Mouse (Mus musculus) midbrain, embryonic 14.5 days (tissue): ENCODE data around the gene Jsrp1. TPM values are rescaled to one million over a fixed set of nuclear protein-coding genes. Genes with fewer than 3 reads are reported as not detected.
"Not testable (repeated sequence)": the region's sequence is repeated elsewhere in the genome, so short reads cannot be mapped to it uniquely, and the experiment has no call there.

Experiments used
- ATAC-seq: fragments of 200-750 bp; cut with Nextera tagmentation; 2 replicates; pipeline ENCODE4 v1.8.0; 2017; ENCODE audit warnings: moderate number of reproducible peaks, moderate library complexity; ENCODE audit not compliant: low FRiP score, low TSS enrichment
- DNase-seq: peaks from one replicate; pipeline ENCODE4 v3.0.0-alpha.2; 2015
- H3K27ac ChIP-seq: fragments of 300-500 bp; sonication (generic); replicated peaks from 2 replicates; pipeline ENCODE4 v1.5.1; 2014; ENCODE audit warnings: mild to moderate bottlenecking, low read depth, low read length, moderate library complexity
- H3K27me3 ChIP-seq: fragments of 300-500 bp; sonication (generic); 2 replicates; pipeline ENCODE4 v1.6.1; 2014; ENCODE audit warnings: low read length, control low read depth, mixed read lengths; ENCODE audit not compliant: control insufficient read depth, insufficient read depth
- H3K36me3 ChIP-seq: fragments of 300-500 bp; sonication (generic); 2 replicates; pipeline ENCODE4 v1.6.1; 2014; ENCODE audit warnings: low read length, control low read depth; ENCODE audit not compliant: control insufficient read depth, insufficient read depth
- H3K4me1 ChIP-seq: fragments of 300-500 bp; sonication (generic); 2 replicates; pipeline ENCODE4 v1.6.1; 2014; ENCODE audit warnings: mild to moderate bottlenecking, antibody characterized with exemption, low read length, control low read depth; ENCODE audit not compliant: control insufficient read depth, insufficient read depth
- H3K4me2 ChIP-seq: fragments of 300-500 bp; sonication (generic); 2 replicates; pipeline ENCODE4 v1.6.1; 2014; ENCODE audit warnings: mild to moderate bottlenecking, low read length, moderate library complexity
- H3K4me3 ChIP-seq: fragments of 300-500 bp; sonication (generic); replicated peaks from 2 replicates; pipeline ENCODE4 v1.5.1; 2014; ENCODE audit warnings: low read depth, low read length
- H3K9ac ChIP-seq: fragments of 300-500 bp; sonication (generic); replicated peaks from 2 replicates; pipeline ENCODE4 v1.6.1; 2014; ENCODE audit warnings: mild to moderate bottlenecking, low read length, moderate library complexity
- H3K9me3 ChIP-seq: fragments of 300-500 bp; sonication (generic); 2 replicates; pipeline ENCODE4 v1.6.1; 2016; ENCODE audit warnings: low read length, control low read depth, mixed read lengths; ENCODE audit not compliant: control insufficient read depth
- WGBS: fragments of 180-500 bp; shearing (Covaris S2); extraction: QIAGEN DNeasy Blood & Tissue Kit; methylation state at CpG from one replicate; pipeline ENCODE4 v1.1.7; 2014; 5-methylcytosine and 5-hydroxymethylcytosine counted together
- polyA plus RNA-seq: library from polyadenylated mRNA; unstranded; fragments of >200 nt; fragmentation: Nextera tagmentation; extraction: Ambion mirVana; gene quantifications from 2 replicates; pipeline ENCODE4 v1.2.1, GENCODE M21; 2014

Gene Jsrp1
- polyA plus RNA-seq, 1 experiment from 2014 or later = 0.30 TPM

GRCm38 (mm10) chr10:80821991-80822390 lies 8.7 kb upstream of the Jsrp1 start:
- peak; percentile 47 for DNase-seq
- H3K9ac ChIP-seq = no peak overlapping the region
- H3K4me3 ChIP-seq = no peak overlapping the region
- no peaks in the 10 kb centered on the region for H3K9me3 ChIP-seq
- no peaks in the 10 kb centered on the region for H3K36me3 ChIP-seq
- no peaks in the 10 kb centered on the region for H3K4me1 ChIP-seq
- 39% methylated on average over 2 of the region's 2 CpGs for WGBS
- no peaks in the 10 kb centered on the region for H3K27me3 ChIP-seq
- no peak overlapping the region for H3K4me2 ChIP-seq
- H3K27ac ChIP-seq = no peak overlapping the region
- no peak for ATAC-seq

- Histone ChIP-seq H3K27me3 (no peaks in the 10 kb centered on the region), H3K4me2 (no peak overlapping the region), H3K4me3 (no peak overlapping the region), H3K4me1 (no peaks in the 10 kb centered on the region), H3K36me3 (no peaks in the 10 kb centered on the region), H3K9ac (no peak overlapping the region), H3K27ac (no peak overlapping the region), H3K9me3 (no peaks in the 10 kb centered on the region)
- DNase-seq (no peak), ATAC-seq (no peak)
- WGBS = 60% methylated on average over 3 of the region's 3 CpGs
Measured at GRCm38 (mm10) chr10:80819406-80819805, 6.1 kb upstream of the Jsrp1 start.

- Histone ChIP-seq H3K9ac (no peak overlapping the region), H3K4me3 (no peak overlapping the region), H3K27ac (no peak overlapping the region), H3K36me3 (no peaks in the 10 kb centered on the region), H3K27me3 (no peaks in the 10 kb centered on the region), H3K4me1 (no peaks in the 10 kb centered on the region), H3K9me3 (no peaks in the 10 kb centered on the region), H3K4me2 (no peak overlapping the region)
- WGBS = 60% methylated on average over 6 of the region's 6 CpGs
- DNase-seq = no peak
- ATAC-seq = no peak
Measured at GRCm38 (mm10) chr10:80818599-80819281, 5.4 kb upstream of the Jsrp1 start.

- ATAC-seq, DNase-seq, H3K4me1 ChIP-seq, H3K4me3 ChIP-seq, H3K36me3 ChIP-seq, H3K4me2 ChIP-seq, H3K27me3 ChIP-seq, H3K9ac ChIP-seq, H3K9me3 ChIP-seq, H3K27ac ChIP-seq: not testable (repeated sequence)
- WGBS = 82% methylated on average over 7 of the region's 7 CpGs
Measured at GRCm38 (mm10) chr10:80817955-80818354, 4.7 kb upstream of the Jsrp1 start.

- H3K4me2 ChIP-seq = no peak overlapping the region
- ATAC-seq = no peak
- 76% methylated on average over 2 of the region's 2 CpGs for WGBS
- no peaks in the 10 kb centered on the region for H3K4me1 ChIP-seq
- H3K27me3 ChIP-seq = no peaks in the 10 kb centered on the region
- no peak overlapping the region for H3K4me3 ChIP-seq
- H3K36me3 ChIP-seq = no peaks in the 10 kb centered on the region
- no peak overlapping the region for H3K27ac ChIP-seq
- no peak overlapping the region for H3K9ac ChIP-seq
- no peak for DNase-seq
- H3K9me3 ChIP-seq = no peaks in the 10 kb centered on the region
Measured at GRCm38 (mm10) chr10:80817164-80817563, 3.9 kb upstream of the Jsrp1 start.

GRCm38 (mm10) chr10:80816303-80816702 lies 3.0 kb upstream of the Jsrp1 start:
- not testable (repeated sequence) for H3K4me3 ChIP-seq, ATAC-seq
- 76% methylated on average over 3 of the region's 3 CpGs for WGBS

GRCm38 (mm10) chr10:80814800-80815199 lies 1.5 kb upstream of the Jsrp1 start:
- WGBS = 70% methylated on average over 7 of the region's 7 CpGs
- H3K9me3 ChIP-seq = no peaks in the 10 kb centered on the region
- no peaks in the 10 kb centered on the region for H3K36me3 ChIP-seq
- H3K4me1 ChIP-seq = no peaks in the 10 kb centered on the region
- no peak overlapping the region for H3K9ac ChIP-seq
- no peak overlapping the region for H3K4me2 ChIP-seq
- ATAC-seq (no peak), DNase-seq (no peak)
- no peak overlapping the region for H3K4me3 ChIP-seq
- no peak overlapping the region for H3K27ac ChIP-seq
- H3K27me3 ChIP-seq = peaks cover 9% of the 10 kb centered on the region

More at GRCm38 (mm10) chr10:80816303-80816702, 3.0 kb upstream of the Jsrp1 start:
- not testable (repeated sequence) for H3K4me1 ChIP-seq, H3K27me3 ChIP-seq, H3K27ac ChIP-seq, H3K4me2 ChIP-seq, H3K36me3 ChIP-seq, DNase-seq, H3K9ac ChIP-seq, H3K9me3 ChIP-seq

GRCm38 (mm10) chr10:80812391-80813041 lies 782 bp downstream of the Jsrp1 start:
- H3K4me3 ChIP-seq = no peak overlapping the region
- H3K9me3 ChIP-seq = no peaks in the 10 kb centered on the region
- peaks cover 17% of the 10 kb centered on the region for H3K27me3 ChIP-seq
- WGBS = 66% methylated on average over 5 of the region's 5 CpGs
- no peak overlapping the region for H3K4me2 ChIP-seq
- no peak overlapping the region for H3K9ac ChIP-seq
- H3K36me3 ChIP-seq = no peaks in the 10 kb centered on the region
- H3K27ac ChIP-seq = no peak overlapping the region
- ATAC-seq (no peak), DNase-seq (no peak)
- peaks cover 17% of the 10 kb centered on the region for H3K4me1 ChIP-seq

- Histone ChIP-seq H3K4me3 (no peak overlapping the region), H3K9me3 (no peaks in the 10 kb centered on the region), H3K36me3 (peaks cover 5% of the 10 kb centered on the region), H3K27me3 (peaks cover 17% of the 10 kb centered on the region), H3K9ac (no peak overlapping the region), H3K27ac (no peak overlapping the region), H3K4me1 (peaks cover 27% of the 10 kb centered on the region), H3K4me2 (no peak overlapping the region)
- ATAC-seq = no peak
- 5% methylated on average over 19 of the region's 20 CpGs for WGBS
- no peak for DNase-seq
Measured at GRCm38 (mm10) chr10:80810084-80810483, 3.2 kb downstream of the Jsrp1 start.
